Mouse (Mus musculus) ES-Bruce4 (cell line): ENCODE results near the gene Il1r2.

ENCODE experiments used
- CTCF ChIP-seq: IDR thresholded peaks from one replicate; pipeline ENCODE4 v1.8.1; 2011; ENCODE audit warnings: low read depth, low read length
- EP300 ChIP-seq: IDR thresholded peaks from 2 replicates; pipeline ENCODE4 v1.6.1; 2011; ENCODE audit warnings: low read depth, low read length; ENCODE audit not compliant: insufficient read depth
- POLR2A ChIP-seq: IDR thresholded peaks from one replicate; pipeline ENCODE4 v1.8.1; 2011; ENCODE audit warnings: low read length; ENCODE audit not compliant: insufficient read depth

DNA sequence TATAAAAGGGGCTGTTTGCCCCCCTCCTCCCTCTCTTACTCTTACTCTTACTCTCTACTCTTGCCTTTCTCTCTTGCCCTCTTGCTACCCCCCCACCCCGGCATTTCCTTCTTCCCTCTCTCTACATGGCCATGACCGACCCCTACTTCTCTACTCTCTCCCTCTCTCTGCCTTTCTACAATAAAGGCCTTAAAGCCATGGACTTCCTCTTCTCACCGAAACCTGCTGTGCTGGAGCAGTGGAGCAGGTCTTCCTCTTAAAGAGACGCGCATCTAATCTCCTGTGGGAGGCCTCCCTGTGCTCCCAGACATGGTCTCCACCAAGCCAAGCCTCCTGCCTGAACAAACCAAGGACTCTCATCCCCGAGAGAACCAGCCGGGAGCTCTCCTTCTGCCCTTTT is 18.8 kb upstream of the Il1r2 start:
- no peak for TF ChIP-seq EP300
- no peak for TF ChIP-seq CTCF
- no peak for TF ChIP-seq POLR2A
